Mouse (Mus musculus): ENCODE data around the gene Tmem132c.

- no peak for TF ChIP-seq CTCF (IDR thresholded peaks at IDR 0.05; ENCODE audit: control insufficient read depth, insufficient read depth, insufficient replicate concordance, low read depth, low read length)
- no peak for TF ChIP-seq POLR2A (IDR thresholded peaks at IDR 0.05; ENCODE audit: control insufficient read depth, low read depth, low read length)
Measured at GRCm38 (mm10) chr5:127286886-127287285, 45.3 kb downstream of the Tmem132c start.

Measured in testis, adult 2 months (tissue).